Mouse (Mus musculus): ENCODE measurements at regions not wholly inside any gene's neighbourhood (a gene's known extent, or its start where the extent isn't known, plus 50 kb on each side); places are given as distances from the start of the nearest gene placed in this dataset.
A peak's percentile ranks its signal among the peaks of the same experiment; 100 is the strongest.

GRCm38 (mm10) chr13:111194337-111194736 lies 60.5 kb upstream of the Actbl2 start:
- H3K27me3 ChIP-seq (ENCODE audit: insufficient read depth, low read length) = no peaks in the 10 kb centered on the region
- H3K4me3 ChIP-seq (ENCODE audit: low read depth, low read length) = no peak overlapping the region
- no peaks in the 10 kb centered on the region for H3K9me3 ChIP-seq (ENCODE audit: low read length)
- no peak overlapping the region for H3K9ac ChIP-seq
- H3K4me1 ChIP-seq (ENCODE audit: insufficient read depth) = no peaks in the 10 kb centered on the region
- no peak for TF ChIP-seq CTCF (IDR thresholded peaks at IDR 0.05; ENCODE audit: low read depth)
- ATAC-seq (peak; percentile 42; the same call in 1 of the 2 replicates), DNase-seq (peak; percentile 12)
- no peak overlapping the region for H3K27ac ChIP-seq (ENCODE audit: low read depth, low read length)
- 30% methylated on average over 7 of the region's 7 CpGs for WGBS
- H3K4me2 ChIP-seq (ENCODE audit: low read depth) = no peak overlapping the region
- H3K36me3 ChIP-seq (ENCODE audit: insufficient read depth) = no peaks in the 10 kb centered on the region

GRCm38 (mm10) chr13:111201532-111201931 lies 53.3 kb upstream of the Actbl2 start:
- H3K36me3 ChIP-seq (ENCODE audit: insufficient read depth) = no peaks in the 10 kb centered on the region
- no peak for DNase-seq
- TF ChIP-seq CTCF (IDR thresholded peaks at IDR 0.05; ENCODE audit: low read depth) = no peak
- H3K4me2 ChIP-seq (ENCODE audit: low read depth) = no peak overlapping the region
- 85% methylated on average over 3 of the region's 3 CpGs for WGBS
- no peaks in the 10 kb centered on the region for H3K4me1 ChIP-seq (ENCODE audit: insufficient read depth)
- no peaks in the 10 kb centered on the region for H3K9me3 ChIP-seq (ENCODE audit: low read length)
- no peak overlapping the region for H3K27ac ChIP-seq (ENCODE audit: low read depth, low read length)
- H3K27me3 ChIP-seq (ENCODE audit: insufficient read depth, low read length) = no peaks in the 10 kb centered on the region
- no peak overlapping the region for H3K4me3 ChIP-seq (ENCODE audit: low read depth, low read length)
- no peak for ATAC-seq
- no peak overlapping the region for H3K9ac ChIP-seq

- 67% methylated on average over 11 of the region's 11 CpGs for WGBS
- no peak overlapping the region for H3K27ac ChIP-seq (ENCODE audit: low read depth, low read length)
- ATAC-seq = peak; percentile 74
Measured at GRCm38 (mm10) chr13:111204580-111205285, 50.1 kb upstream of the Actbl2 start.

More at GRCm38 (mm10) chr13:111204580-111205285, 50.1 kb upstream of the Actbl2 start:
- Histone ChIP-seq H3K9me3 (ENCODE audit: low read length) (no peaks in the 10 kb centered on the region), H3K4me2 (ENCODE audit: low read depth) (no peak overlapping the region), H3K36me3 (ENCODE audit: insufficient read depth) (no peaks in the 10 kb centered on the region), H3K27me3 (ENCODE audit: insufficient read depth, low read length) (no peaks in the 10 kb centered on the region), H3K4me1 (ENCODE audit: insufficient read depth) (no peaks in the 10 kb centered on the region), H3K9ac (no peak overlapping the region), H3K4me3 (ENCODE audit: low read depth, low read length) (no peak overlapping the region)
- TF ChIP-seq CTCF (IDR thresholded peaks at IDR 0.05; ENCODE audit: low read depth) = no peak
- DNase-seq = peak; percentile 57

All from forebrain, postnatal 0 days (tissue).